Mouse (Mus musculus): ENCODE data around the gene Clpb. TPM values are rescaled to one million over a fixed set of nuclear protein-coding genes. Genes with fewer than 3 reads are reported as not detected.
A peak's percentile ranks its signal among the peaks of the same experiment; 100 is the strongest.

The Clpb gene
- total RNA-seq, 2 experiments from 2014 or later: 71.6 to 81.0 TPM

GRCm38 (mm10) chr7:101837606-101838471, 174.4 kb downstream of the Clpb start, which contains the start of gene Inppl1:
Gene Inppl1 (minus strand): TSS chr7:101838229.
- peak; percentile 89 to 90 for DNase-seq
- intact Hi-C loops (cut with DNase I): loop anchor here (2.0 to 5.0 kb wide), 2 partner anchors 57 to 161 kb away; no protein-coding TSS in a partner anchor

- intact Hi-C loops (cut with DNase I): no loop called here
- DNase-seq: no peak
Observed at GRCm38 (mm10) chr7:101844186-101844585, 180.8 kb downstream of the Clpb start.

Other genes with a start within 250 kb of the Clpb start
- gene Pde2a, start 241.9 kb upstream of the Clpb start, total RNA-seq (2021): 10 to 100 TPM; 51.8 to 74.3 TPM
- gene Art2b, start 78.0 kb upstream of the Clpb start, total RNA-seq (2021): not detected
- gene Phox2a, start 154.7 kb downstream of the Clpb start, total RNA-seq (2021): under 1 TPM; 0.33 to 0.36 TPM
- 100 to 1,000 TPM; 130 to 163 TPM for gene Inppl1, start 174.6 kb downstream of the Clpb start, total RNA-seq (2021)
- gene Folr2, start 193.6 kb downstream of the Clpb start, total RNA-seq (2021): 1 to 10 TPM; 5.2 to 7.9 TPM
- 10 to 100 TPM; 20.2 TPM for gene Anapc15, start 200.1 kb downstream of the Clpb start, total RNA-seq (2021)
- under 1 TPM; 0.27 to 0.33 TPM for gene Folr1, start 207.2 kb downstream of the Clpb start, total RNA-seq (2021)
- 100 to 1,000 TPM; 110 to 111 TPM for gene Lamtor1, start 242.3 kb downstream of the Clpb start, total RNA-seq (2021)
- gene Tomt, start 242.7 kb downstream of the Clpb start, total RNA-seq (2021): not detected